Mouse (Mus musculus) megakaryocyte, embryonic 14.5 days (primary cell): ENCODE results near the gene Pde4d.

Source experiments
- FLI1 ChIP-seq: IDR thresholded peaks from 2 replicates; pipeline ENCODE4 v1.6.1; 2012; ENCODE audit warnings: low read length, inconsistent platforms, mixed read lengths
- GATA1 ChIP-seq: IDR thresholded peaks from 3 replicates; pipeline ENCODE4 v1.6.1; 2012; ENCODE audit warnings: mixed read lengths, low read length, inconsistent platforms, borderline replicate concordance

DNA sequence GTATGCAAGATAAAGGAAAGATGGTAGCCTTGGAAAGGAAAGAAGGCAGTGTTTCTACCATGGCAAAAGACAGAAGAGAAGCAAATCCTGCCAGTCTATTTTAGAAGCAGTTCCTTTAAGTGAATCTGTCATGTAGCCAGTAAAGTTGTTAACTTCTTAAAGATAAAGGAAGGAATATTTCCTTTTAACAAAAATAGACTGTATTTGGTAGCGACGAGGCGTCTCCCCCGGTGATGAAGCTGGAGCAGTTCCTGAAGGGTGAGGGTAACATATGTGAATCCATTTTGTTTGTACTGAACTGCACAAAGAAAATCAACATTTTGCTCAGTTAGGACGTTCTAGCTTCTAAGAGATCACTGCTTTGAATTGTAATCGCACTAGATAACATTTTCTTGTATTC, 75.2 kb downstream of the Pde4d start:
- no peak for TF ChIP-seq GATA1
- TF ChIP-seq FLI1: no peak
